7 mouse cellular contexts compared by ENCODE assay signal in genomic region chr1:184733300-184734066, GRCm38 (mm10). TPM values are rescaled to one million over a fixed set of nuclear protein-coding genes. Genes with fewer than 3 reads are reported as not detected.
DNase-seq lines count a peak whose midpoint lies in the region; ATAC-seq and TF ChIP-seq lines count a peak whose summit lies in the region.

No protein-coding gene starts in this region.

- no peak for TF ChIP-seq CTCF in heart, postnatal 0 days (IDR thresholded peaks at IDR 0.05; ENCODE audit: low read depth)
- no peak for TF ChIP-seq CTCF in liver, adult 2 months (IDR thresholded peaks at IDR 0.05; ENCODE audit: low read depth, low read length)

- H3K9ac ChIP-seq in ES-E14 (ENCODE audit: insufficient read depth, low read depth, low read length, poor library complexity, severe bottlenecking) = no peak overlapping the region
- H3K9ac ChIP-seq in heart, postnatal 0 days (replicated peaks; ENCODE audit: low read depth, low read length) = no peak overlapping the region
- peak overlapping the region; percentile 36 for H3K9ac ChIP-seq in liver, adult 2 months (ENCODE audit: low read depth, low read length)
- no peak overlapping the region for H3K9ac ChIP-seq in midbrain, embryonic 15.5 days

- H3K4me2 ChIP-seq in heart, postnatal 0 days (ENCODE audit: low read depth, low read length) = peak overlapping the region; percentile 86
- peak overlapping the region; percentile 51 for H3K4me2 ChIP-seq in midbrain, embryonic 15.5 days

- DNase-seq in ES-E14 (ENCODE audit: low read depth, low spot score) (no peak), adipocyte (ENCODE audit: low spot score) (no peak)
- no peak for DNase-seq in heart, postnatal 0 days (ENCODE audit: low spot score)
- DNase-seq in liver, adult 2 months (ENCODE audit: extremely low read depth, low read depth, low spot score) = no peak
- DNase-seq in ovary, postnatal 10 days (ENCODE audit: low spot score) = no peak

- no peak overlapping the region for H3K27ac ChIP-seq in ES-E14 (ENCODE audit: insufficient read depth, low read depth, low read length, poor library complexity, severe bottlenecking)
- H3K27ac ChIP-seq in heart, postnatal 0 days (ENCODE audit: low read depth) = no peak overlapping the region
- peak overlapping the region; percentile 46 for H3K27ac ChIP-seq in liver, adult 2 months (replicated peaks; ENCODE audit: insufficient read depth, low read depth, low read length)
- no peak overlapping the region for H3K27ac ChIP-seq in midbrain, embryonic 15.5 days

- 5% methylated on average over 28 of the region's 28 CpGs for WGBS in heart, postnatal 0 days
- WGBS in liver, adult 2 months = 5% methylated on average over 28 of the region's 28 CpGs
- 2% methylated on average over 28 of the region's 28 CpGs for WGBS in midbrain, embryonic 15.5 days

- no peaks in the 10 kb centered on the region for H3K4me1 ChIP-seq in ES-E14 (ENCODE audit: control insufficient read depth in 2 of 2, insufficient read depth in 2 of 2, low read length in 2 of 2, poor library complexity in 1 of 2)
- no peaks in the 10 kb centered on the region for H3K4me1 ChIP-seq in heart, postnatal 0 days (ENCODE audit: control insufficient read depth, insufficient read depth)
- H3K4me1 ChIP-seq in liver, adult 2 months (ENCODE audit: control insufficient read depth, insufficient read depth, low read length) = no peaks in the 10 kb centered on the region
- peaks cover 14% of the 10 kb centered on the region for H3K4me1 ChIP-seq in midbrain, embryonic 15.5 days

- no peak for TF ChIP-seq POLR2A in liver, adult 2 months (IDR thresholded peaks at IDR 0.05; ENCODE audit: extremely low read depth, insufficient read depth, low read length)

- no peaks in the 10 kb centered on the region for H3K79me2 ChIP-seq in liver, adult 2 months (ENCODE audit: control insufficient read depth, insufficient read depth, low read length)

- in situ Hi-C loops in ES-E14 (cut with MboI; ENCODE audit: low sequenced_read_pairs in 2 of 2, unreplicated experiment in 2 of 2) = no loop called here

- H3K4me3 ChIP-seq in ES-E14 (ENCODE audit: insufficient read depth in 1 of 2, low read depth in 1 of 2, low read length in 2 of 2, poor library complexity in 1 of 2, severe bottlenecking in 1 of 2) = peak overlapping the region; percentile 64 to 65; a peak in 3 of 4 replicates
- H3K4me3 ChIP-seq in heart, postnatal 0 days (ENCODE audit: low read depth, low read length) = peak overlapping the region; percentile 66
- peak overlapping the region; percentile 56 for H3K4me3 ChIP-seq in liver, adult 2 months (ENCODE audit: insufficient read depth, low read depth, low read length)
- no peak overlapping the region for H3K4me3 ChIP-seq in midbrain, embryonic 15.5 days

- H3K9me3 ChIP-seq in ES-E14 (ENCODE audit: control insufficient read depth, insufficient read depth, low read depth, low read length) = no peaks in the 10 kb centered on the region
- H3K9me3 ChIP-seq in heart, postnatal 0 days (replicated peaks; ENCODE audit: control insufficient read depth, low read length) = no peaks in the 10 kb centered on the region
- no peaks in the 10 kb centered on the region for H3K9me3 ChIP-seq in midbrain, embryonic 15.5 days

- H3K27me3 ChIP-seq in heart, postnatal 0 days (ENCODE audit: control insufficient read depth, insufficient read depth, low read length) = peaks cover 82% of the 10 kb centered on the region
- H3K27me3 ChIP-seq in liver, adult 2 months (ENCODE audit: control insufficient read depth, insufficient read depth, low read length) = peaks cover 14% of the 10 kb centered on the region
- peaks cover 77% of the 10 kb centered on the region for H3K27me3 ChIP-seq in midbrain, embryonic 15.5 days (replicated peaks)

- H3K36me3 ChIP-seq in ES-E14 (ENCODE audit: control insufficient read depth, insufficient read depth, low read length, poor library complexity, severe bottlenecking) = no peaks in the 10 kb centered on the region
- H3K36me3 ChIP-seq in heart, postnatal 0 days (replicated peaks; ENCODE audit: control insufficient read depth, insufficient read depth, low read length) = no peaks in the 10 kb centered on the region
- H3K36me3 ChIP-seq in liver, adult 2 months (ENCODE audit: control insufficient read depth, insufficient read depth, low read length) = no peaks in the 10 kb centered on the region
- H3K36me3 ChIP-seq in midbrain, embryonic 15.5 days (replicated peaks) = no peaks in the 10 kb centered on the region

- TF ChIP-seq EP300 in heart, postnatal 0 days (IDR thresholded peaks at IDR 0.05; ENCODE audit: low read depth) = no peak

- ATAC-seq in activated CD4-positive, CD25-positive, alpha-beta regulatory T cell, adult 4 months = peak; percentile 34
- ATAC-seq in heart, postnatal 0 days (ENCODE audit: insufficient read depth, low read depth) = no peak
- ATAC-seq in midbrain, embryonic 15.5 days (replicated peaks) = no peak

TF ChIP-seq in ES-E14, 5 proteins besides CTCF, POLR2A, EP300 and RAD21:
- no peak for TF ChIP-seq ZC3H11A (IDR thresholded peaks at IDR 0.05; ENCODE audit: borderline replicate concordance, low read depth, low read length)
- peak; percentile 15; the same call in 1 of the 2 replicates for TF ChIP-seq HCFC1 (IDR thresholded peaks at IDR 0.05; ENCODE audit: borderline replicate concordance, insufficient read depth, low read length)

RNA-seq across cellular contexts. Expression of gene Hlx, which starts 1.1 kb away (rescaled TPM):
- 0.16 and 1.4 TPM in 2 replicates for total RNA-seq in ES-E14 (2012; rRNA removed)
- polyA plus RNA-seq in activated CD4-positive, CD25-positive, alpha-beta regulatory T cell, adult 4 months (2017; shearing (Covaris generic)) = not detected
- total RNA-seq in heart, postnatal 0 days (2014; rRNA removed; ENCODE audit: low replicate concordance) = 7.0 and 14.0 TPM in 2 replicates
- polyA plus RNA-seq in heart, postnatal 0 days (2015; fragmentation: Nextera tagmentation; extraction: Ambion mirVana) = 8.1 and 10.0 TPM in 2 replicates
- total RNA-seq in liver, adult 2 months (2014; rRNA removed) = 1.1 and 2.3 TPM in 2 replicates
- 6.1 and 7.3 TPM in 2 replicates for polyA plus RNA-seq in liver, adult 2 months (2012; rRNA removed)
- polyA plus RNA-seq in midbrain, embryonic 15.5 days (2015; fragmentation: Nextera tagmentation; extraction: Ambion mirVana) = 1.7 and 2.2 TPM in 2 replicates
